Mouse (Mus musculus): Measurements from ENCODE around the gene Tesc.

GRCm38 (mm10) chr5:118106667-118107066 lies 79.1 kb downstream of the Tesc start:
- no peak for TF ChIP-seq ZC3H11A (IDR thresholded peaks at IDR 0.05; ENCODE audit: low read depth, low read length)
- no peak for TF ChIP-seq TBP (conservative IDR thresholded peaks at IDR 0.05; ENCODE audit: low read depth, low read length)
- TF ChIP-seq MEF2A (IDR thresholded peaks at IDR 0.05; ENCODE audit: borderline replicate concordance, low read depth, low read length): no peak
- no peak for TF ChIP-seq CTCF (conservative IDR thresholded peaks at IDR 0.05 in 1 of 2, IDR thresholded peaks at IDR 0.05 in 1 of 2; ENCODE audit: low read depth in 2 of 2, low read length in 2 of 2)
- no peak for TF ChIP-seq E2F4 (IDR thresholded peaks at IDR 0.05; ENCODE audit: insufficient replicate concordance, low read depth, low read length)
- TF ChIP-seq MAX (IDR thresholded peaks at IDR 0.05; ENCODE audit: low read length): no peak
- no peak for TF ChIP-seq POLR2A (IDR thresholded peaks at IDR 0.05; ENCODE audit: low read depth, low read length)
- no peak for TF ChIP-seq POLR2AphosphoS2 (IDR thresholded peaks at IDR 0.05; ENCODE audit: low read depth, low read length)
- TF ChIP-seq USF1 (IDR thresholded peaks at IDR 0.05; ENCODE audit: low read depth, low read length): no peak
- TF ChIP-seq RCOR1 (conservative IDR thresholded peaks at IDR 0.05; ENCODE audit: low read depth, low read length): no peak
- TF ChIP-seq ZNF384 (IDR thresholded peaks at IDR 0.05; ENCODE audit: low read depth, low read length): no peak

Data from CH12.LX (cell line).